Mouse (Mus musculus) liver (tissue): Measurements from ENCODE around the gene Map3k12.

Experiments
- DNase-seq: peaks from one replicate; pipeline ENCODE4 v3.0.0-alpha.2; 2020; ENCODE audit warnings: mixed read lengths

The Map3k12 gene

GRCm38 (mm10) chr15:102519211-102520141 lies 2.6 kb upstream of the Map3k12 start:
- DNase-seq = no peak

DNA sequence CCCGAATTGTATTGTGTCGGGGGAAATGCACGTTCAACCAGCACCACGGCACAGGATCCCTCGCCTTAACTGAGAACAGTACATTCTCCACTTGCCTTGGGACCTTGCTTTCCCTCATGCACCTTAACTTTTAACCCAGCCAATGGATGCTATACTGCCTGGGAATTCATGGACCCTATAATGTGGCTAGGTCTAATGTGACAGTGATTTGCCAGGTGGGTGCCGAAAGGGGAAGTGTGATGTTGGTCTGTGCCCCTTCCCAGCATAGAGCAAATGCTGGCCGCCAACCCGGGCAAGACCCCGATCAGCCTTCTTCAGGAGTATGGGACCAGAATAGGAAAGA lies 2.0 kb upstream of the Map3k12 start:
- DNase-seq = no peak

DNA sequence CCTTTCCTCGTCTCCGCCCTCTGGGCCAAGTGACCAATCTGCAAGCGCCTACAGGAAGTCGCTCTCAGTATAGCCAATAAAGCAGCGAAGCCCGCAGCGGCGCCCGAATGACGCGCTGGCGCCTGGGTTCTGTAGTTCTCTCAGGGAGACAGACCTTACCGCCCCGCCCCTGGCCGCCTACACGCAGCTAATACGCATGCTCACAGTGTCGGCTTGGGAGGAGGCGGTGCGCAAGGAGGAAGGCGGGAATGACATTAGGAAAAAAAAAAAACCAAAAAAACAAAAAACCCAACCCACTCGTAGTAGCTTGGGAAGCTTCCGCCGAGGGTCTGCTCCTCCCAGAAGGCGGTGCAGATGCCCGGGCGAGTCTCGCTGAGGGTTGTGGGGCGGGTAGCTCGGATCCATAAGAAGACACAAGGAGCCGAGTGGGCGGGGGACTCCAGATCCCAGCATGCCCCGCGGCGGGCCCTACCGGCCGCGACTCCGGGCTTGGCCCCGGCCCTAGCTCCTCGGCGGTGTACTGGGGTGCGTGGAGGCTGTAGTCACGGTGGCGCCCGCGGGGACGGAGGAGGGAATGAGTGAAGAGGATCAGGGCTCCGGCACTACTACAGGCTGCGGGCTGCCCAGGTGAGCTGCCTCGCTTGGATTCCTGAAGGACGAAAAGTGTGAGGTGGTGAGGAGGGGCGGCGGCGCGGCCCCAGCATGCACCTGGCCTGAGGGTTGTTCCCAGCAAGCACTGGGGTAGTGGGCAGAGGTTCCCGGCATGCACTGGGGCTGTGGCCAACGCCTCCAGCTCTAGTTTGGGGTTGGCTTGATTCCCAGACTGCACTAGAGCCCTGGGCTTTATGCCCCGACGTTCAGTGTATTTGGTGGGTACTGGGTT lies 1.4 kb upstream of the Map3k12 start, which contains the start of gene Tarbp2:
TSS of gene Tarbp2 (plus strand) at position 217 of the 883 bp plus-strand sequence.
- DNase-seq = peak; percentile 100

- no peak for DNase-seq
These were observed 739 bp upstream of the Map3k12 start for GRCm38 (mm10) chr15:102517631-102517975.

DNA sequence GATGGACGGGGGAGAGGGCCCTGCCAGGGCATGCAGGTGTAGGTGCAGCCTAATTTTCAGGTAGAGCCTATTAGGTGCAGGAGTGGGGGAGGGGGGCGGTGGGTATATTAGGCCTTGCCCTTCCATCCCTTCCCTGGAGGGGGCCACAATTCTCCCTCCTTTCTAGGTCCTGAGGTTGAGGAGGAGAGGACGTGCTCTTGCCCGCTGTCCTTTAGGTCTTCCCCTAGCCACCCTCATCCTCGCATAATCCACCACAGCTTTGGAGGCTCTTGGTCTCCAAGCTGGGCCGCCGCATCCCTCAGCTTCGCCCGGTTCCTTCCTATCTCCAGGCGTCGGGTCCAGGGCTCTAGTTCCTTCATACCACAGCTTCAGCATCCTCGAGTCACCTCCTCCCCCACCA lies 571 bp downstream of the Map3k12 start:
- DNase-seq = no peak

DNA sequence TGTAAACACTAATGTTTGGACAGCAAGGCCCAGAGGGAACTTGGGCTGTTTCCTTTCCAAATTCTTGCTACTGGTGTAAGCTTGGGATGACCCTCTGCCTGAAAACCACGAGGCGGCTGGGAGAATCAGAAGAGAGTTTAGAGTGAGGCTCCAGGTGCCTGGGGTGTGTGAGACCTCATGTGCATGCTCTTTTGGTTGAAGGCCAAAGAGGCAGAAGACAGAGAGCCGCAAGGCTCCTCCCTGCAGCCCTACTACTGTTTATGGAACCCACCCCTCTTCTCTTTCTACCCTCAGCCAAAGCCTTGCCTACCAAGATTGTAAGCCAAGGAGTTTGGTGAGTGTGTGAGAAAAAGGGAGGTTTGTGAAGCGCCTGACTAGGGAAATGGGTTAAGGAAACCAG lies 1.1 kb downstream of the Map3k12 start:
- no peak for DNase-seq

- DNase-seq = no peak
These were observed 1.6 kb downstream of the Map3k12 start for GRCm38 (mm10) chr15:102515261-102515660.

DNA sequence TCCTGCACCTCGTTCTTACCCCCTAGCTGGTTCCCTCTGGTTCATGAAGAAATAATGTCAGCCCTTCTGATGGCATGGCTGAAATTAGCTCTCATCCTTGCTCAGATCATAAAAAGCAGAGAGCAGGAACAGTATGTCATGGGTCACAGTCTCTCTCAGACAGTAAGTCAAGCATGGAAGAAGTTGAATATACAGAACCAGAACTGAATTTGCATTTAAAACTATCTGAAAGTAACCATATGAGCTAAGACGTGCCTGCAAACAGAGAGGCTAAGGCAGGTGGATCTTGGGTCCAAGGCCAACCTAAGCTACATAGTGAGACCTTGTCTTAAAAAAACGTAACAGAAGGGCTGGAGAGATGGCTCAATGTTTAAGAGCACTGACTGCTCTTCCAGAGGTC lies 3.9 kb downstream of the Map3k12 start:
- DNase-seq = no peak

DNA sequence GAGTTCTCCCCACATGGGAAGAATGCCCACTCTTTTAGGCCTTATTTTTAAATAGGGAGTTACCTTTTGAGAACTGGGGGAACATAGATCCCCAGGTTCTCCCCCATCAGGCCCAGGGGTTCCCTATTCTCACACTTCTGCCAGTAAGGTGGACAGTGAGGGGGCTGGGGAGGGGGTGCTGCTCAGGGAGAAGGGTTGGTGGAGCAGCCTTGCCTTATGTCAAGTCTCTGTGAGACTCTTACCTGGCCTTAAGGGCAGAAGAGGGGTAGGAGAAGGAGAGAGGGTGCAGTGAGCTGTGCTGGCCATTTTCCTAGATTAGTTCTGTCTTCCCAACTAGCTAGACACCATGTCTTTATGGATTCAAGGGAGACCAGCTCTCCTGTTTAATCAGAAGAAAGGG lies 4.4 kb downstream of the Map3k12 start:
- no peak for DNase-seq

- no peak for DNase-seq
These were observed 4.9 kb downstream of the Map3k12 start for GRCm38 (mm10) chr15:102512010-102512409.

DNA sequence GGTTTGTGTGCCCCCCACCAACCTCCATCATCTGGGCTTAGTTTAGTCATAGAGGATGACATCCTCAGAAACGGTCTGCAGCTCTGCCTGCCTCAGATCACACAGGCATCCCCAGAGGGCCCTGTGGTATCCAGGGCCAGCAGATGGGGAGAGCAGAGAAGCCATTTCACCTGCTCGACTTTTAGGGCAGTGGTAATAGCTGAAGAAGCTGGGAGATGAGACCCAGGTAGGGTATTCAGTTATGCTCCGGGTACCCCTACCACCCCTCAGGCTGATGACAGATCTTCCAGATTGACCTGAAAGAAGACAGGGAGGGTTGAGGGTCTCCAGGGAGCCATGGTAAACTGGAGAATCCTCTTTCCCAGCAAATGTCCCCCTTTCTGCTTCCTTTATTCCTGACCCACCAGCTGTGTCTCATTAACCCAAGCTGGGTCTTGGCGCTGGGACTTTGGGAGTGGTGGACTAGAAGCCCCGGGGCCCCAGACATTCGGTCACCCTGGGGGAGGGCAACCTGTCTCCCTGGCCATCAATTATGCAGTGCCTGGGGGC lies 5.5 kb downstream of the Map3k12 start:
- no peak for DNase-seq

DNA sequence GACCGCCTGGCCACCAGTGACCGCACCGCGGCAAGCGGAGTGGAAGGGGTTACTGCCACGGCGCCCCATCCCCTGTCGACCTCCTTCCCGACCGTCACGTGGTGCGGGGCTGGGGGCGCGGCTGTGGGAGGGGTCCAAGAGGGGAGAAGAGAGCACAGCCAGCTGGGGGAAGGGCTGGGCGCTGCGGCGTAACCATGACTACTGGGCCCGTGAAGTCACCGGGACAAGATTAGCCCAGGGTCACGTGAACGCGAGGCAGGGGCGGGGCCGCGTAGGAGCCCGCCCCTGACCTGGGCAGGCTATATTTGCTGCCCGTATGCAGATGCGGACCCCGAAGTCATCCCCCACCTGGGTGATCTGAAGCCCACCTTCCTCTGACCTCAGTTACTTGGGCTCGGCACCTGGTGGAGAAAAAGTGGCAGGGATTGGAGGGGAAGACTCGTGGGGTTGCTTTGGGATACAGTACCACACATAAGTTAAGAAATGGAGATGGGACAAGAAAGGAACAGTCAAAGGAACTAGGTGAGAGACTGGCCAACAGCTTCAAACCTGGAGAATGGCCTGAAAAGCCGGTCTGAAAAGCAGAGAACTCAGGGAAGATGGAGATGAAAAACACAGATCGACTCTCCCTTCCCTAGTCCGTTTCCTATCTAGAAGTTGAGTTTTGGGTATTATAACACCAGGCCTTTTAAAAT lies 6.1 kb downstream of the Map3k12 start:
- peak; percentile 87 for DNase-seq

DNA sequence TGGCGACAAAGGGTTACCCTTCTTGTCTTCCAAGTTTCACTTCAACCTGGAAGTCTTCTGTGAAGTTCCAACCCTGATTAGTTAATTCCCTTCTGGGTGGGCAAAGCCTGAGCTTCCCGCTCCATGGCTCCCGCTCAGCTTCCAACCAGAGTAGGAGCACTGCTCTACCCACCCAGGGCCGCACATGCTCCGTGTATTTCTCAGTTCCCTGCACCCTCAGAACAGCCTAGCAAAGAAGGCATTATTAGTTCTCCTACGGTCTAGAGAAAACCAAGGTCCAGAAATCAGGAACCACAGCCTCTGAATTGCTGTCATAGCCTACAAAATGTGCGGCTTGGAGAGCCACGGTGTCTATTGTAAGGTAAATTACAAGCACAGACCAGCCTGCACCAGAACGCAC lies 6.8 kb downstream of the Map3k12 start:
- DNase-seq = no peak

GRCm38 (mm10) chr15:102508336-102508735 lies 8.5 kb downstream of the Map3k12 start:
- no peak for DNase-seq

DNA sequence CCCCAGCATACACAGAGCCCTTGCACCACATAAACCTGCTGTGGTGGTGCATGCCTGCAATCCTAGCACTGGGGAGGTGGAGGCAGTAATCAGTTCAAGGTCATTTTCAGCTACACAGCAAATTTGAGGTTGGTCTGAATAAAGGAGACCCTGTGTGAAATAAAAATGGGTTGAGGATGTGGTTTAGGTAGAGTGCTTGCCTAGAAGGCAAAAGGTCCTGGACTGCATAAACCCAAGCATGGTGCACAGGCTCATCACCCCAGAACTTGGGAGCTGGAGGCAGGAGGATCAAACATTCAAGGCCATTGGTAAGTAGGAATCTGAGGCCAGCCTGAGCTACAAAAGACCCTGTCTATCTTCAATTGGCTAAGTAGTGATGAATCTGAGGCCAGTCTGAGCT lies 9.3 kb downstream of the Map3k12 start:
- DNase-seq = no peak

DNA sequence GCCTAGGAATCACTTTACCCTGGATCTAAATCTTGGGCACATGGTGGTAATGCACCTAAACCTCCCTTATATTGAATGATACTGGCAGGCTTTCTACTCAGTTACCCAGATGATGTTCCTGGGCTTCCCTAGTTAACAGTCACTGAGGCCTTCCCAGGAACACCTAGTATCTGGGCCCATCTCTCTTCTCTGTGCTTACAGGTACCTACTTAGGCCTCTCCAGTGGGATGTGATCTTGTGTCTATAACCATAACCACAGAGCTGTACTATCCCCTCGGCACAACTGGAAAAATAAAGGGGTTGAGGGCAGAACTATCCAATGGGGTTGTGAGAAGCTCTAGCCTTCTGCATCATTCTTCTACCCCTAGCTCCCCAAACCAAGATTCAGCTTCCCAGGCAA lies 10.0 kb downstream of the Map3k12 start:
- DNase-seq = no peak

- no peak for DNase-seq
These were observed 10.4 kb downstream of the Map3k12 start for GRCm38 (mm10) chr15:102506464-102506830.

- no peak for DNase-seq
These were observed 10.9 kb downstream of the Map3k12 start for GRCm38 (mm10) chr15:102505770-102506463.

- no peak for DNase-seq
These were observed 11.6 kb downstream of the Map3k12 start for GRCm38 (mm10) chr15:102505073-102505769.

DNA sequence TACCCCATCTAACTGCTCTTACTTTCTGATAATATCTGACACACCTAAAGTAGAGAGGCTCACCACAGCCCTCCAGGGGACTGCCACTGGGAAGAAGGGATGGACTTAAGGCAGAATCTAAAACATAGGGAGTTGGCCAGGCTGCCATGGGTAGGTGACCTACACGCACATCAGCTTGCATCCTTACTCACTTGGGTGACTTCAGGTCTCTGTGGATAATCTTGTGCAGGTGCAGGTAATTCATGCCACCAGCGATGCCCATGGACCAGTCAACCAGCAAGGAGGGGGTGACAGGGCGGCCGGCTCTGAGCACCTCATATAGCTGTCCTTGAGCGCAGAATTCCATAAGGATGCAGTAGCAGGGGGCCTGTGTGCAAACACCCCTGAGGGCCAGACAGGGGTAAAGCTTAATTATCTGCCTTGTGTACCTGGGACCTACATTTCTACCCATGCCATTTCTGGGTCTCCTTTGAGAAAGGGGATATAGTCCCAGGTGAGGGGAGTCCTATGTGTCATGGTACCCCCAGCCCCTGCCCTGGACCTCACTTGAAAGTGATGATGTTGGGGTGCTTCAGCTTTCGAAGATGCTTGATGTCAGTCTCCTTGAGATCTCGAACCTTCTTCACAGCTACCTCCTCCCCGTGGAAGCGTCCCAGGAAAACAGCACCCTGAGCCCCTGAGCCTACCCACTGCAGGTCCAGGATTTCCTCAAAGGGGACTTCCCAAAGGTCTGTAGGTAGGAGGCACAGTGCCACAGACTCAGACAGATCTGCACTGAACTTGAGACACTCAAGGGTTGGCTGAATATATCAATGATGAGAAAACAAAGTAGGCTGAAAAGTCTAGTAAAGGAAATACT lies 12.7 kb downstream of the Map3k12 start:
- DNase-seq = no peak

- no peak for DNase-seq
These were observed 13.4 kb downstream of the Map3k12 start, which contains the start of gene Gm10337 for GRCm38 (mm10) chr15:102503447-102503846. Gene Gm10337, plus strand, starts transcription at chr15:102503722.
